In the genomic region with DNA sequence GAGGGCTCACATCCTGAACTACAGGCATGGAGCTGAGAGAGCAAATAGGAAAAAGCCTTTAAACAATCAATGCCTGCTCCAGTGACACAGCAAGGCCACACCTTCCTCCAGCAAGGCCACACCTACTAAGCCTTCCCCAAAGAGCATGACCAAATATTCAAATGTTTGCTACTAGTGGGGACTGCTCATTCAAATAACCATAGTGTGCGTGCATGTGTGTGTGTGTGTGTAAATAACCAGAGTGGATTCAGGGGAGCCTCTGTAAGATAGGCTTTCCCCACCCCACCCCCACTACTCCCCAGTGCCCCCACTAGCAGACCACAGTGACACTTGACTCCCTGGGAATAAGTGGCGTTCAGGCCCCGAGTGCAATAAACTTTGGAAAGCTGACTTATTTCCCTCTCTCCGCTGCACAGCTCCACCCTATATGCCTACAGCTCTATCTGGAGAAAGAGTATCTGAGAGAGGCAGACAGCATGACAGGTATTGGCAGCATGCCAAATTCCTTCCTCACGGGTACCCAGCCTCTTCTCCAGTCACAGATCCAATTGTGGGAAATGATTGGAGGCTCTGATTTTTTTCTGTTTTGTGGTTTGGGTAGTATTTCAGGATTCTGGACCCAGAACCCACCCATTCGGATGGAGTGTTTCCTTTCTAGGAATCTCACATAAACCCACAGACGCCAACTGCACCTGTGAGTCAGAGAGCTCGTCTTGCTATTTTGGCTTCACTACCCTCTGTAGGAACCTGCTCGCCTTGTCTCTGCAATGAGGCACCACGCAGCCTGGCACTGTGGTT, we compare ENCODE assay signal across 7 mouse cellular contexts. TPM values are rescaled to one million over a fixed set of nuclear protein-coding genes. Genes with fewer than 3 reads are reported as not detected.
DNase-seq lines count a peak whose midpoint lies in the region.

No protein-coding gene starts in this region.

- peak; percentile 28 for DNase-seq in layer of hippocampus, adult 11-12 months (ENCODE audit: low spot score)
- DNase-seq in layer of hippocampus, postnatal 14 days (ENCODE audit: low spot score in 2 of 2) = no peak
- peak; percentile 51 for DNase-seq in NIH3T3 (ENCODE audit: low read depth)
- peak; percentile 86 to 90 for DNase-seq in frontal cortex, adult 2 months (ENCODE audit: extremely low spot score in 1 of 2, low spot score in 1 of 2)
- peak; percentile 15 for DNase-seq in layer of hippocampus, adult 9-10 months (ENCODE audit: low spot score)
- DNase-seq in right cerebral cortex, postnatal 25 days = peak; percentile 71
- DNase-seq in cerebellum, adult 9-10 months = no peak

RNA-seq across cellular contexts. Expression of a gene that starts 25.0 kb away (rescaled TPM):
- 10 to 100 TPM; 32.1 to 32.4 TPM for total RNA-seq in layer of hippocampus, postnatal 14 days (2021)
- 37.6 and 40.5 TPM in 2 replicates for polyA plus RNA-seq in frontal cortex, adult 2 months (2012; rRNA removed)

RNA-seq across cellular contexts. Expression of a gene that starts 34.0 kb away (rescaled TPM):
- 100 to 1,000 TPM; 333 to 341 TPM for total RNA-seq in layer of hippocampus, postnatal 14 days (2021)
- polyA plus RNA-seq in frontal cortex, adult 2 months (2012; rRNA removed) = 188 and 275 TPM in 2 replicates

RNA-seq across cellular contexts. Expression of a gene that starts 39.7 kb away (rescaled TPM):
- total RNA-seq in layer of hippocampus, postnatal 14 days (2021) = 100 to 1,000 TPM in 1 of 2 experiments, 10 to 100 TPM in 1; 62.6 to 118 TPM
- 127 and 169 TPM in 2 replicates for polyA plus RNA-seq in frontal cortex, adult 2 months (2012; rRNA removed)

RNA-seq across cellular contexts. Expression of a gene that starts 41.8 kb away (rescaled TPM):
- total RNA-seq in layer of hippocampus, postnatal 14 days (2021) = 10 to 100 TPM; 21.8 to 23.3 TPM
- polyA plus RNA-seq in frontal cortex, adult 2 months (2012; rRNA removed) = 28.1 and 31.7 TPM in 2 replicates

RNA-seq across cellular contexts. Expression of a gene that starts 43.7 kb away (rescaled TPM):
- total RNA-seq in layer of hippocampus, postnatal 14 days (2021) = under 1 TPM; 0.25 to 0.43 TPM
- 0.21 and 0.26 TPM in 2 replicates for polyA plus RNA-seq in frontal cortex, adult 2 months (2012; rRNA removed)

Comparison
In these comparisons a context has a peak if more than half of its experiments do, and no peak if none do; other contexts are left out.
1. DNase-seq: peak in layer of hippocampus, adult 11-12 months (single experiment), NIH3T3 (single experiment), frontal cortex, adult 2 months (2 of 2), layer of hippocampus, adult 9-10 months (single experiment) and right cerebral cortex, postnatal 25 days (single experiment); none in layer of hippocampus, postnatal 14 days (0 of 2) and cerebellum, adult 9-10 months (single experiment).